Mouse (Mus musculus): ENCODE measurements at regions not wholly inside any gene's neighbourhood (a gene's known extent, or its start where the extent isn't known, plus 50 kb on each side); places are given as distances from the start of the nearest gene placed in this dataset.
"Not testable (repeated sequence)": the region's sequence is repeated elsewhere in the genome, so short reads cannot be mapped to it uniquely, and the experiment has no call there.

- not testable (repeated sequence) for TF ChIP-seq EP300 (IDR thresholded peaks at IDR 0.05; ENCODE audit: insufficient read depth, low read depth, low read length); CTCF (IDR thresholded peaks at IDR 0.05; ENCODE audit: low read depth, low read length); POLR2A (IDR thresholded peaks at IDR 0.05; ENCODE audit: insufficient read depth, low read length)
These were observed 78.3 kb downstream of the BC107364 start for GRCm38 (mm10) chr3:96373600-96374342.
